Mouse (Mus musculus) adrenal gland, adult 18-20 months (tissue): ENCODE results near the gene Mipep. TPM values are rescaled to one million over a fixed set of nuclear protein-coding genes. Genes with fewer than 3 reads are reported as not detected.

Experiments used
- DNase-seq, 2 experiments: peaks; one replicate each; pipeline ENCODE4 v3.0.0; 2021 to 2022; ENCODE audit warnings: low spot score in 2 of 2
- total RNA-seq, 2 experiments: library from RNA; stranded (reverse); gene quantifications; 1 replicate in 1 of 2; 2 replicates in 1 of 2; pipeline ENCODE4 v1.2.3; 2021

Gene Mipep
- total RNA-seq, 2 experiments from 2014 or later, result 39.0 to 50.0 TPM

DNA sequence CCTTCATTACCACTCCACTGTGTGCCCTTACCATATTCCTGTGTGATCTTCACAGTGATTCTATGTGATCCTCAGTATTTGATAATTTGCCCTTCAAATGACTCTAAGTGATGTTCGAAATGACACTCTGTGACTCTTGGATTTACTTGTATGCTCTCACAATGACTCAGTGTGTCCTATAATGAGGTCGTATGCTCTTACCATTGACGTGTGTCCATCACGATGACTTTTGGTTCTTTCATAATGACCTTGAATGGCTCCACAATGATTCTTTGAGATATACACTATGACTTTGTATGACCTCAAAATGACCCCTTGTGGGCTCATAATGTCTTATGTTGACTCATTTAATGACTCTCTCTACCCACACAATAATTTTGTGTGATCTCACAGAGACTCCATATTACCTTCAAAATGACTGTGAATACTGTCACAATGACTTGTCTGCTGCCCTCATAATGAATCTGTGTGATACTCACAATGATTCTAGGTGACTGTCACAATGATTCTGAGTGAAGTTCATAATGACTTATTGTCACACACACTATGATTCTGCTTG, 153.2 kb downstream of the Mipep start:
- DNase-seq, result no peak

Other genes starting within 250 kb of the Mipep start
- 100 to 1,000 TPM in 1 of 2 experiments, 10 to 100 TPM in 1; 95.8 to 130 TPM for gene Spata13, start 150.6 kb upstream of the Mipep start, total RNA-seq
- gene C1qtnf9, start 16.4 kb upstream of the Mipep start, total RNA-seq, result 1 to 10 TPM; 2.4 to 6.8 TPM